Mouse (Mus musculus) splenic B cell, adult 2 months (primary cell): ENCODE measurements around the gene Adgre4.
"Not testable (repeated sequence)": the region's sequence is repeated elsewhere in the genome, so short reads cannot be mapped to it uniquely, and the experiment has no call there.

Source experiments
- DNase-seq: peaks from one replicate; pipeline ENCODE4 v3.0.0-alpha.2; 2011; ENCODE audit warnings: low read depth, low spot score
- H3K27me3 ChIP-seq: 2 replicates; pipeline ENCODE4 v1.6.1; 2012; ENCODE audit warnings: mild to moderate bottlenecking, low read length, moderate library complexity, mixed read lengths; ENCODE audit not compliant: control insufficient read depth, poor library complexity, insufficient read depth, severe bottlenecking
- H3K36me3 ChIP-seq: 2 replicates; pipeline ENCODE4 v1.6.1; 2012; ENCODE audit warnings: mild to moderate bottlenecking, low read length, moderate library complexity, mixed read lengths; ENCODE audit not compliant: control insufficient read depth, poor library complexity, insufficient read depth, severe bottlenecking

Adgre4 gene

DNA sequence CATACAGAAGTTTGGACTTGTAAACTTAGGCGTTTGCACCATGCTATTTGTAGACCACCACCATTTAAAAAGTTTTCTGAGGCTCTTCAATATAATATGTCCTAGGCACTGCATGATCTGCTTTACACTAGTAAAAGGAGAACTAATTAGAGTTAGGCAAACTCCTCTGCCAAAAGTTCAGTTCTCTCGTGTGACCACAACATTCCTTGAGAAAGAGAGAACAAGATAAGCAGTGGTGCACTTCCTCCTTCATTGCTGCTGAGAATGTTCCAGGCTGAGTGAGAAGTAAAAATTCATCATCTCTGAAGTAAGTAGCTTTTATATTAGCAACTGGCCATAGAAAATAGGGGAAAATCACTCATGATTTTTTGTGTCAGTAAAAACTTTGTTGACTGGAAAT lies at the start of gene Adgre4:
TSS of gene Adgre4 (plus strand) at position 199 of the 400 bp plus-strand sequence.
- DNase-seq = no peak
- Histone ChIP-seq H3K36me3 (no peaks in the 10 kb centered on the region), H3K27me3 (no peaks in the 10 kb centered on the region)

DNA sequence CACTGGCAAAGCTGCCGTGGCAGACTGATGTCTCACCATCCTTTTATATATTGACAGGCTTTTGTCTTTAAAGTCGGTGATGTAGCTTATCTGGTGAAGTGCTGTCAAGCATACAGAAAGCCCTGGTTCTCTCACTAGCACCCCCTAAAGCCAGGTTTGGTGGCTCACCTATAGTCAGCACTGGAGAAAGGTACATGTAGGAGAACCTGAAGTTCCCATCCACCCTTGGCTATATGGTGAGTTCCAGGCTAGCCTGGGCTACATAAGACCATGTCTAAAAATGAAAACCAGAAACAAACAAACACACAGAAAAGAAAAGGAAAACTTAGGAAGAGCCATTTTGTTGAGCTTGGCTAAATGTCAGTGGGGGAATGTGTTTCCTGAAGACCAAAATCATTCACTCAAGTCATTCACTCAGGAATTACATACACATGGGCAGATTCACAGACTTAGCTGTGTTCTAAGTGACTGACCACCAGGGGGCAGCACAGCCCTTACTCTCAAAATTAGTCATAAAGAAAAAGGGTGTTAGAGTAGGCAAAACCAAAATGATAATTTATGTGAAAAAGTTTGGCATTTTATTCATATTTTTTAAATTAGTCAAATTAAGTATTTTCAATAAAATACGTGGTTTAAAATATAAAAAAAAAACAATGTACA lies 47.5 kb upstream of the Adgre4 start:
- Histone ChIP-seq H3K27me3 (no peaks in the 10 kb centered on the region), H3K36me3 (0 out of 2 replicates have a peak, but pooled peaks cover 5% of the 10 kb centered on the region)
- peak; percentile 88 for DNase-seq

DNA sequence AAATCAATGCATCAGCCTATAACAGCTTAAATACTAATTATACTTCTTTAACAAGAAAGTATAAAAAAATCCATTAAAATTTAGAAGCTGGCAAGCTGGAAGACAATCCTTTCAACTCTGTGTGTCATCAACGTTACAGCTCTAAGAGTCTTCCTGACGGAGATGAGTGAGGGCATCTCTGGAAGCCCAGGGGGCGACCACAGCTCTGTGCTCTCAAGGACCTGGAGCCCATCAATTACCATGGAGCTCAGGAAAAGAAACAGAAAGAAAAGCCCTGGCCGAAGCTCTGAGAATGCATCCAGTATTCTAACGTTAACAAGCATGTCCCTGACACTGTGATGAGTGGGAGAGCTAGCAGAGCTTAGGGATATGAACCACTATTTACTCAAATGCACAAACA lies 46.9 kb upstream of the Adgre4 start:
- Histone ChIP-seq H3K27me3 (no peaks in the 10 kb centered on the region), H3K36me3 (0 out of 2 replicates have a peak, but pooled peaks cover 5% of the 10 kb centered on the region)
- DNase-seq = no peak

DNA sequence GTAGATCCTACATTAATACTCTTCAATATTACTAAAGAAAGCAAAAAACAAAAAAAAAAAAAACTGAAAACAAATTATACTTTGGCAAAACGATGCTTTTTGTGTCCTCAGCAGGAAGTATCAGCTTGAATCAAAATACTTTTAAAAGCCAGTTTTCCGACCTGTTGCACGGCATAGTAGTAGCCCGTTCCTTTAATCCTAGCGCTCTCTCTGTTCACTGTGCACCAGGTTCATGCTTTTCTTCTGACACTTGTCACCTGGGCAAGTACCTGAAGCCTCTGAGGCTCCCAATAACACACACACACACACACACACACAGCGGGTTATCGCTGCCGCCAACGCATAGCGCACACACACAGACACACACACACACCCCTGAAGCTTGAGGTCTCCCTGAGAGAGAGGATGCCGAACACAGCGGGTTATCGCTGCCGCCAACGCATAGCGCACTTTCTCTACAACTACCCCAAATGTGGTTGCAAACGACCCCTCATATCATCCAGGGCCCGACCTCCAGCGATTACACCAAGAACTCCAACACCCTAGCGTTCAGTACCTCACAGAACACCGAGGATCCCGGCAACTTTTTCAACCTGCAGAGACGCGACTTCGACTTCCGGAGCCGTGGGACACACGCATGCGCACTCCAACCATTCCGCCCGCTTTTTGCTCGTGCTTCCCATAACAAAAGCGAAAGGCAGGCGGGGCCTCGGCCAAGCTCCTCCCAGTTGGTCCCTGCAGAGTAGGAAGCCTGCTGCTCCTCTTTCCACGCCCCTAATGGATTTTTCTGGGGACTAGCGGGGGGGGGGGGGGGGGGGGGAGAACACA lies 37.6 kb upstream of the Adgre4 start, which contains the start of gene Pot1b:
TSS of gene Pot1b (minus strand) at position 645 of the 828 bp plus-strand sequence.
- peak; percentile 94 for DNase-seq
- Histone ChIP-seq H3K36me3 (0 out of 2 replicates have a peak, but pooled peaks cover 2% of the 10 kb centered on the region), H3K27me3 (no peaks in the 10 kb centered on the region)

DNA sequence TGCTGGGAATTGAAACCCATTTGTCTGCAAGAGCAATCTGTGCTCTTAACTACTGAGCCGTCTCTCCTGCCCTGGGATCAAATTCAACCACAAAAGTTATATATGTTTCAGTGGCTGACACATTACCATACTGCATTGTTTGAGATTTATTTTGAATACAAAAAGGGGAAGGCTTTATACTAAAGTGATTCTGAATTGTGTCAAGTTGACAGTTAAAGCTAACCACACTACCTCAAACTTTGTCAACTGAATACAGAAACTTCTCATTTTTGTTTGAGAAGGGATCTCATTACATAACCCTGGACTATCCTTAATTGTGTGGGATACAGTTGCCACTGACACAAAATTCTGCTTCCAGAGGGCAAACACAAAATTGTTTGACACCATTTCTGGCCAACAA lies 28.5 kb upstream of the Adgre4 start:
- no peak for DNase-seq
- Histone ChIP-seq H3K36me3 (no peaks in the 10 kb centered on the region), H3K27me3 (no peaks in the 10 kb centered on the region)

DNA sequence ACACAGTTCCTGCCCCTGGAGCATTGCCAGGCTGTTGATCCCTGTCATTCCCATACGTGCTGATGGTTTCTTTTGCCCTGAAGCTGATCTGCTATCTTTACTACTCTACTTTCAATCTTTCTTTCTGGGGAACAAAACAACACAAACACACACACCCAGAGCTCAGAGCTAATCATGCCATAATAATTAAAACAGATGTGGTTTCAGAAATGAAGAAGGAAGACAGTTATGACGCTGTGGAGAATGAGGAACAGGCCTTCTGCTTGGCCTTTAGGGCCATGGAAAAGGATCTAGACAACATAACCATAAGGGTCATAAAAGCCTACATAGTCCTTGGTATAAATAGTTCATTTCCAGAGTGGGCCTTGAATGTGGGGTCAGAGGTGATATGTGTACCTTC lies 27.5 kb upstream of the Adgre4 start:
- no peak for DNase-seq
- Histone ChIP-seq H3K27me3 (no peaks in the 10 kb centered on the region), H3K36me3 (no peaks in the 10 kb centered on the region)

DNA sequence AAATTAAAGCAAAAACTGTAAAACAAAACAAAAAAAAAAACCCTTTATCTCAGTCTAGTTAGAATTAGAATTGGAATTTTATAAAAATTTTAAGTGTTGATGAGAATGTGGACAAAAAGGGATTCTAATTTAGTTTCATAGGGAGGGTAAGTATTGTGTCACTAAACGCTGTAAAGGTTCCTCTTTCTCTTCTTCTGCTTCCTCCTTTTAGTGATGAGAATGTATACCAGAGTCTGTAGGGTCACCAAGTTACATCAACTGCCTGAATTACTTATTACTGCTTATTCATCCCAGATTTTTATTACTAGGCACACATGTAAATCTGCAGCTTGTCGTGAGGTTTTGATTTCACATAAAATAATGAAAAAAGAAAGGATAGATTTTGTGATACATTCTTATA lies 23.6 kb upstream of the Adgre4 start:
- Histone ChIP-seq H3K36me3 (no peaks in the 10 kb centered on the region), H3K27me3 (no peaks in the 10 kb centered on the region)
- DNase-seq = peak; percentile 10

DNA sequence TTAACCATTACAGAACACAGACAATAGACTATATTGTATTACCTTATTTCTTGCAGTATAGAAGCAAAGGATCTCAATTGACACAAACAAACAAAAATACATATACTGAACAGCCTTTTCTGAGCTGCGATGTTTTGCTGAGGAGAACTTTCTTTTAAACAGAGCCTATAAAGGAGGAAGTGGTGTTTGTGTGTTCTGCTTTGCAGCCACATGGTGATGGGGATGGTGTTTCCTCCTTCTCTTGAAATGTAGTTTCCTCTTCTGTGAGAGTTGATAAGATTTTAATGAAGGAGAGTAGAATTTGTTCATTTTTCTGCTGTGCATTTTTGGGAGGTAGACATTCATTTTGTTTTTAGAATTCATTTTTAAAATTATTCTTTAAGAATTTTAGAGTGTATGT lies 13.1 kb upstream of the Adgre4 start:
- peak; percentile 7 for DNase-seq
- no peaks in the 10 kb centered on the region for H3K36me3 ChIP-seq
- H3K27me3 ChIP-seq = no peaks in the 10 kb centered on the region

DNA sequence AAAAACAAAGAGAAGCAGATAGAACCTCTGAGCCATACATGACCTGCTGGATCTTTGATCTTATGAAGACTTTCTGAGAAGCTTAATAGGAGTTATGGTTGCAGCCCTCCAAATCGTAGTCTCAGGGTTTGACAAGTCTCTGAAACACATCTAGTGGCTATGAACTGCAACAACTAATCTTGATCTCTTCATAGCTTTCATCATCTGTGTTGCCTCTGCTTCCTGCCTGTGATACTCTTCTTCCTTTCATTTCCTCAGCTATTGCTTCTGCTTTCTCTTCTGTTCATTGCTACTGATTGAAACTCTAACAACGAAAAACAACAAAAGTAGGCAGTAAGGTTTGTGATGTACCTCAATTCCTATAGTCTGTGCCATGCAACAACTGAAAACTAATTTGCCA lies 1.4 kb downstream of the Adgre4 start:
- DNase-seq = no peak
- H3K36me3 ChIP-seq = no peaks in the 10 kb centered on the region
- no peaks in the 10 kb centered on the region for H3K27me3 ChIP-seq

DNA sequence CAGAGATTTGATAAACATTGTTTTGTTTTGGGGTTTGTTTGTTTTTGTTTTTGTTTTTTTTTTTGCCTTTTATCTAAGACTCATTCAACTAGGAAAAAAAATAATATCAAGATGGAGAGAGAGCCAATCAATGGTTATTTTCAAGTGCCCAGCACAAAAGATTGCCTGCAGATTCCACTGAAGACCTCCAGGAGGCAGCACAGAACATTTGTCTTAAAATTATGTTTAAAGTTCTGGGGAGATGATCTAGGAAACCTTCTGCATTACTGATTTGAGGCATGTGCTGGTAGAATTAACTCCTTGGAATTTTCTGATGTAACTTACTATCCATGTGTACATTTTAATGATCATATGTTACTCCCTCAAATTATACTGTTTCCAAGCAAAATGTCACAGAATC lies 63.9 kb downstream of the Adgre4 start:
- peak; percentile 57 for DNase-seq
- no peaks in the 10 kb centered on the region for H3K27me3 ChIP-seq
- H3K36me3 ChIP-seq = no peaks in the 10 kb centered on the region

DNA sequence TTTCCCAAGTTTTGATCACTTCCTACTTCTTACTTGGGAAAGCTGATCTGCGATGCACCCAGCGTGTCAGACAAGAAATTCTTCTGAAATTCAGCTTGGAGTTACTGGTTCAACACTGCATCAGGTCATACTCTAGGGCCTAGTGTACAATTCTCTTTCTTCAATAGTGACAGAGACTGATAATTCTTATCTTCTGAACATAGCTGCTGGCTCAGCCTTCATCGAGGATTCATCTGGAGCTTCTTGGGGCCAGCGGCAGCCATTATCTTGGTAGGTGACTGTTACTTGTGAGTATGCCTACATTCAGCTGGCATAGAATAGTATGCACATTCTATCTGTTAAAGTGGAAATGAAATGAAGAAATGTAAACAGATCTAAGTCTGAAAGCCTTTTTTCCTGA lies 67.1 kb downstream of the Adgre4 start:
- no peaks in the 10 kb centered on the region for H3K36me3 ChIP-seq
- DNase-seq = no peak

DNA sequence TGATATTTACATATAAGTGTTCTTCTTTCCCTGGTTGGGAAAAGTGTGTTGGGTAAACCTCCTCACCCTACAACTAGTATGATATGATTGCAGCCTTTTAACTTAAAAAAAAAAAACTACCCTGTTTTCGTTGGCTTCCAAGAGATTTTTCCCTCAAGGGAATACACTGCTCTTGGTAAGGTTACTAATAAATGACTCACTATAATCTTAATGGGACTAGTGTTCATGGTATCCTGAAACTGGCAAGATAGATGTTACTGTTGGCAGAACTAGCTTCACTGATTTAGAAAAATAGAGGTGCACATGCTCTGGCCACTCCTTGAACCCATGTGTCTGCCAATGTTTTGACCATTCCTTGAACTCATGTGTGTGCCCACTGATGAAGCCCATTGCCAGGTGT lies 71.8 kb downstream of the Adgre4 start:
- Histone ChIP-seq H3K36me3 (no peaks in the 10 kb centered on the region), H3K27me3 (no peaks in the 10 kb centered on the region)
- DNase-seq = no peak

More for the DNA sequence above, 67.1 kb downstream of the Adgre4 start:
- H3K27me3 ChIP-seq = no peaks in the 10 kb centered on the region

DNA sequence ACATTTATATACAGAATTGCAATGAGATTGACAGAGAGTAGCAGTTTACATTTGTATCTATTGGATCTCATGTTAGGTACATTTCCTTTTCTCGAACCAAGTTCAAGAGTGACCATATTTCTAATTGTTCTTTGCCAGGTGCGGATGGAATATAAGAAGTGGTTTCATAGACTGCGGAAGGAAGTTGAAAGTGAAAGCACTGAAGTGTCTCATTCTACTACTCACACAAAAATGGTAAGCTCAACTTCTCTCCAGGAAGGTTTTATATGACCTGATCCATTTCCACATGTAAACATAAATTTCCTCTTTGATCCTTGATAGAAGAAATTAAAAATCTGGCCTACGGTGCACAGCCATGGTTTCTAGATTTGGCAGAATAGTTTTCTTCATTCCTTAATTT lies 93.3 kb downstream of the Adgre4 start:
- Histone ChIP-seq H3K27me3 (no peaks in the 10 kb centered on the region), H3K36me3 (no peaks in the 10 kb centered on the region)
- peak; percentile 33 for DNase-seq

DNA sequence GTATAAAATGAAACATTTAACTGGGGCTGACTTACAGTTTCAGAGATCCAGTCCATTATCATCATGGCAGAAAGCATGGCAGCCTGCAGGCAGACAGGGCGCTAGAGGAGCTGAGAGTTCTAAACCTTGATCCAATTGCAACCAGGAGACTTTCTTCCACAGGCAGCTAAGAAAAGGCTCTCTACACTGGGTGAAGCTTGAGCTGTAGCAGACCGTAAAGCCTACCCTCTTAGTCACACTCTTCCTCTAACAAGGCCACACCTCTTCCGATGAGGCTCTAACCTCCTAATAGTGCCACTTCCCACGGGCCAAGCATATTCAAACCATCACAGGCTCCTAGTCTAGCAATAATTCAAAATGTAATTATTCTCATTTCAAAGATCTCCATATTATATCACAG lies 127.4 kb downstream of the Adgre4 start:
- no peak for DNase-seq
- Histone ChIP-seq H3K27me3 (no peaks in the 10 kb centered on the region), H3K36me3 (no peaks in the 10 kb centered on the region)

DNA sequence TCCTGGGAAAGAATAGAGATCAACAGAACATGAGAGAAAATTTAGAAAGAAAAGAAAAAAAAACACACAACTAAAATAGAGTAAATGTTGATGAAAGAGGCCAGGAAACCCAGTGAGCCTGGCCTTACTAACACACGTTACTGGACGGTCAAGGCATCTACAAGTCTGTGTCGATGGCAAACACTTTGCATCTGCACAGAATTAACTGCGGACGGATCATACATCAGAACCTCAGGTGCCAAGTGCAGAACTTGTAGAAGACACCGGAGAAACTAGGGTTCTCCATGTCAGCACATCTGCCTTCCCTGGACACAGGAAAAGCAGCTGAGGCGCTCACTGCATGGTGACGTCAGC lies 128.5 kb downstream of the Adgre4 start:
- H3K36me3 ChIP-seq, H3K27me3 ChIP-seq: not testable (repeated sequence)
- peak; percentile 40 for DNase-seq
